In genomic region chr12:108221712-108222111, GRCm38 (mm10) we compare ENCODE assay signal across 24 mouse cellular contexts. TPM values are rescaled to one million over a fixed set of nuclear protein-coding genes. Genes with fewer than 3 reads are reported as not detected.
DNase-seq lines count a peak whose midpoint lies in the region; ATAC-seq lines count a peak whose summit lies in the region.
"Had no signal": no experiment of that assay in that cellular context is flagged by ENCODE, and none has a peak within 500 bp of the region (broad histone marks: within the 10 kb centered on the region; RNA-seq: fewer than 3 reads in every experiment).

No protein-coding gene starts in this region.

- no peaks in the 10 kb centered on the region for H3K27me3 ChIP-seq in hindbrain, embryonic 14.5 days (ENCODE audit: control insufficient read depth, insufficient read depth, low read length)
- H3K27me3 ChIP-seq in hindbrain, embryonic 11.5 days (ENCODE audit: control insufficient read depth, insufficient read depth, low read length) = no peaks in the 10 kb centered on the region
- H3K27me3 ChIP-seq in neural tube, embryonic 13.5 days = no peaks in the 10 kb centered on the region
- H3K27me3 ChIP-seq: CH12.LX; embryonic facial prominence, embryonic 12.5 days; heart, embryonic 15.5 days; intestine, embryonic 15.5 days; liver, embryonic 15.5 days; lung, embryonic 15.5 days; Patski had no signal

- no peaks in the 10 kb centered on the region for H3K36me3 ChIP-seq in hindbrain, embryonic 14.5 days (replicated peaks; ENCODE audit: control insufficient read depth, insufficient read depth)
- H3K36me3 ChIP-seq in hindbrain, embryonic 11.5 days (ENCODE audit: control insufficient read depth, insufficient read depth, low read length) = no peaks in the 10 kb centered on the region
- no peaks in the 10 kb centered on the region for H3K36me3 ChIP-seq in neural tube, embryonic 13.5 days
- H3K36me3 ChIP-seq: embryonic facial prominence, embryonic 12.5 days; G1E; heart, embryonic 15.5 days; intestine, embryonic 15.5 days; liver, embryonic 15.5 days; lung, embryonic 15.5 days had no signal

- no peak overlapping the region for H3K4me2 ChIP-seq in hindbrain, embryonic 14.5 days (replicated peaks)
- H3K4me2 ChIP-seq in hindbrain, embryonic 11.5 days (replicated peaks; ENCODE audit: low read depth, low read length) = no peak overlapping the region
- no peak overlapping the region for H3K4me2 ChIP-seq in neural tube, embryonic 13.5 days
- H3K4me2 ChIP-seq: embryonic facial prominence, embryonic 12.5 days; heart, embryonic 15.5 days; intestine, embryonic 15.5 days; liver, embryonic 15.5 days; lung, embryonic 15.5 days had no signal

- no peak for ATAC-seq in hindbrain, embryonic 14.5 days (ENCODE audit: low FRiP score)
- no peak for ATAC-seq in hindbrain, embryonic 11.5 days (ENCODE audit: low FRiP score)
- no peak for ATAC-seq in neural tube, embryonic 13.5 days (ENCODE audit: low read depth)
- ATAC-seq: intestine, embryonic 15.5 days; Patski had no signal

- DNase-seq in cerebellum, adult 9-10 months = peak; percentile 71
- no peak for DNase-seq in cerebellum, postnatal 10 days
- DNase-seq in hindbrain, embryonic 14.5 days (ENCODE audit: low spot score) = no peak
- DNase-seq in hindbrain, embryonic 11.5 days (ENCODE audit: low spot score) = no peak
- no peak for DNase-seq in neural tube, embryonic 10.5 days (ENCODE audit: extremely low spot score, low spot score)
- no peak for DNase-seq in adrenal gland, postnatal 36 days
- DNase-seq: B cell, adult 2 months; gastrocnemius, adult 2 months; kidney, adult 8-10 months; liver; thymus, adult 18-20 months; thymus, postnatal 36 days had no signal

- peak overlapping the region; percentile 52; the same call in 1 of the 2 replicates for H3K27ac ChIP-seq in hindbrain, embryonic 14.5 days
- H3K27ac ChIP-seq in hindbrain, embryonic 11.5 days (ENCODE audit: low read depth, low read length) = no peak overlapping the region
- H3K27ac ChIP-seq in neural tube, embryonic 13.5 days (replicated peaks) = peak overlapping the region; percentile 95; the same call in 1 of the 2 replicates
- H3K27ac ChIP-seq: embryonic facial prominence, embryonic 12.5 days; gastrocnemius, adult 2 months; heart, embryonic 15.5 days; intestine, embryonic 15.5 days; left cerebral cortex, adult 2 months; liver, embryonic 15.5 days; lung, embryonic 15.5 days; macrophage had no signal

- no peak overlapping the region for H3K4me3 ChIP-seq in hindbrain, embryonic 14.5 days (replicated peaks; ENCODE audit: low read length)
- H3K4me3 ChIP-seq in hindbrain, embryonic 11.5 days (ENCODE audit: low read depth, low read length) = no peak overlapping the region
- H3K4me3 ChIP-seq in neural tube, embryonic 13.5 days = no peak overlapping the region
- H3K4me3 ChIP-seq: embryonic facial prominence, embryonic 12.5 days; erythroblast, embryonic 14.5 days; gastrocnemius, adult 2 months; heart, embryonic 15.5 days; intestine, embryonic 15.5 days; left cerebral cortex, adult 2 months; liver, embryonic 15.5 days; lung, embryonic 15.5 days had no signal

- H3K4me1 ChIP-seq in hindbrain, embryonic 14.5 days (replicated peaks; ENCODE audit: control insufficient read depth, insufficient read depth, low read length) = peaks cover 69% of the 10 kb centered on the region
- H3K4me1 ChIP-seq in hindbrain, embryonic 11.5 days (replicated peaks; ENCODE audit: control insufficient read depth, insufficient read depth, low read length) = peaks cover 29% of the 10 kb centered on the region
- peaks cover 94% of the 10 kb centered on the region for H3K4me1 ChIP-seq in neural tube, embryonic 13.5 days (replicated peaks)
- H3K4me1 ChIP-seq: liver, embryonic 15.5 days had no signal

- WGBS in hindbrain, embryonic 14.5 days = 89% methylated on average over 7 of the region's 7 CpGs
- WGBS in hindbrain, embryonic 11.5 days = 89% methylated on average over 7 of the region's 7 CpGs
- WGBS in neural tube, embryonic 13.5 days = 91% methylated on average over 7 of the region's 7 CpGs

- no peak overlapping the region for H3K9ac ChIP-seq in hindbrain, embryonic 14.5 days
- H3K9ac ChIP-seq in hindbrain, embryonic 11.5 days (ENCODE audit: low read depth, low read length) = no peak overlapping the region
- H3K9ac ChIP-seq in neural tube, embryonic 13.5 days = 0 out of 2 replicates have a peak overlapping the region, but pooled peaks have one; percentile 0
- H3K9ac ChIP-seq: embryonic facial prominence, embryonic 12.5 days; heart, embryonic 15.5 days; intestine, embryonic 15.5 days; liver, embryonic 15.5 days; lung, embryonic 15.5 days had no signal

- H3K9me3 ChIP-seq in hindbrain, embryonic 14.5 days (ENCODE audit: control insufficient read depth, low read length) = no peaks in the 10 kb centered on the region
- no peaks in the 10 kb centered on the region for H3K9me3 ChIP-seq in hindbrain, embryonic 11.5 days (ENCODE audit: control insufficient read depth, low read length)
- no peaks in the 10 kb centered on the region for H3K9me3 ChIP-seq in neural tube, embryonic 13.5 days
- H3K9me3 ChIP-seq: embryonic facial prominence, embryonic 12.5 days; heart, embryonic 15.5 days; intestine, embryonic 15.5 days; liver, embryonic 15.5 days; lung, embryonic 15.5 days had no signal

RNA-seq across cellular contexts. Expression of gene Ccnk, which starts 42.3 kb away (rescaled TPM):
- polyA plus RNA-seq in hindbrain, embryonic 14.5 days (2014; fragmentation: Nextera tagmentation; extraction: Ambion mirVana) = 4.4 and 5.6 TPM in 2 replicates
- polyA plus RNA-seq in hindbrain, embryonic 11.5 days (2014; fragmentation: Nextera tagmentation; extraction: Ambion mirVana) = 8.6 and 10.6 TPM in 2 replicates
- 3.7 and 4.2 TPM in 2 replicates for polyA plus RNA-seq in neural tube, embryonic 13.5 days (2015; fragmentation: Nextera tagmentation; extraction: Ambion mirVana)
- total RNA-seq in adrenal gland, postnatal 36 days (2021) = 10 to 100 TPM; 26.6 to 32.9 TPM

RNA-seq across cellular contexts. Expression of gene Setd3, which starts 42.6 kb away (rescaled TPM):
- 86.7 and 89.8 TPM in 2 replicates for polyA plus RNA-seq in hindbrain, embryonic 14.5 days (2014; fragmentation: Nextera tagmentation; extraction: Ambion mirVana)
- polyA plus RNA-seq in hindbrain, embryonic 11.5 days (2014; fragmentation: Nextera tagmentation; extraction: Ambion mirVana) = 90.7 and 92.1 TPM in 2 replicates
- 107 and 109 TPM in 2 replicates for polyA plus RNA-seq in neural tube, embryonic 13.5 days (2015; fragmentation: Nextera tagmentation; extraction: Ambion mirVana)
- total RNA-seq in adrenal gland, postnatal 36 days (2021) = 100 to 1,000 TPM; 108 to 126 TPM

RNA-seq across cellular contexts. Expression of gene Ccdc85c, which starts 53.5 kb away (rescaled TPM):
- polyA plus RNA-seq in hindbrain, embryonic 14.5 days (2014; fragmentation: Nextera tagmentation; extraction: Ambion mirVana) = 13.9 and 16.5 TPM in 2 replicates
- 17.2 and 17.8 TPM in 2 replicates for polyA plus RNA-seq in hindbrain, embryonic 11.5 days (2014; fragmentation: Nextera tagmentation; extraction: Ambion mirVana)
- 14.5 and 15.8 TPM in 2 replicates for polyA plus RNA-seq in neural tube, embryonic 13.5 days (2015; fragmentation: Nextera tagmentation; extraction: Ambion mirVana)
- total RNA-seq in adrenal gland, postnatal 36 days (2021) = 10 to 100 TPM; 21.6 to 28.8 TPM
- polyA plus RNA-seq: G1E had no signal
